Mouse (Mus musculus): ENCODE results near the gene Asb2. TPM values are rescaled to one million over a fixed set of nuclear protein-coding genes. Genes with fewer than 3 reads are reported as not detected.
A peak's percentile ranks its signal among the peaks of the same experiment; 100 is the strongest.

The Asb2 gene
- 100 to 1,000 TPM; 128 to 151 TPM for total RNA-seq (2021)
- long read RNA-seq, experiment 1, transcript Asb2-201 (10 exons, 2,690 nt), result major isoform, 226 of 305 reads
- long read RNA-seq, experiment 1, transcript Asb2-204 (8 exons, 2,283 nt), result minor isoform, 9 of 305 reads
- long read RNA-seq, experiment 1, partial matches to known transcripts, result 33 of 305 reads
- long read RNA-seq, experiment 1, other reads (novel, unspliced or antisense), result 36 of 305 reads
- long read RNA-seq, experiment 2, transcript Asb2-201 (10 exons, 2,690 nt), result major isoform, 308 of 407 reads
- long read RNA-seq, experiment 2, transcript Asb2-204 (8 exons, 2,283 nt), result minor isoform, 5 of 407 reads
- long read RNA-seq, experiment 2, partial matches to known transcripts, result 45 of 407 reads
- long read RNA-seq, experiment 2, other reads (novel, unspliced or antisense), result 47 of 407 reads

DNA sequence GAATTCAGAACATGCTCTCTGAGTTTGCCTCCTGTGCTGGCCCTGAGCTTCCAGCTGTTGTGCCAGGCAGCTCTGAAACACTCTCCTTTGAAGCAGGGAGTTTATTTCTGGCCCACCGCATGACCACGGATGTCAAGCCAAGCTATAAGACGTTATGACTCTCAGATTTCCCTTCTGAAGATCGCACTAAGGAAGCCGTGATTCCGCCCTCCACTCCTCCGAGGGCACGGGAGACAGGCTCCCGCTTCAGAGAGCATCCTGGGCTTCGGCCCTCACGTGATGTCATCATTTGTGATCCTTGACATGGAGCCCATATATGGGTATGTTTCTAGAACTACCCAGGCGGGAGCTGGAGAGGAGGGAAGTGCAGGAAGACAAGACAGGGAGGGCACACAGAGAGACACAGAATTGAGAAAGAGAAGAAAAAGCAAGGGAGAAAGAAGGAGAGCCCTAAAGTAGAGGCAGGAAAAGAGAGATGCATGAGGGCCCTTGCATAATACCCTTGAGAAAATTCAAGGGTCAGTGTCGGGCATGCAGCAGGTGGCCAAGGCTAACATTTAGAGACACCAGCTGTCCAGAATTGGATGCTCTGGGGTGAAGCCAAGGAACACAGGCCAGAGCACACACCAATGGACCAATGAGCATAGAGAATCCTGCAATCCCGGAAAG lies at the start of gene Asb2:
Gene Asb2, minus strand, starts transcription at position 256 of the 669 bp plus-strand sequence.
- DNase-seq (ENCODE audit: low spot score in 2 of 2), result no peak

DNA sequence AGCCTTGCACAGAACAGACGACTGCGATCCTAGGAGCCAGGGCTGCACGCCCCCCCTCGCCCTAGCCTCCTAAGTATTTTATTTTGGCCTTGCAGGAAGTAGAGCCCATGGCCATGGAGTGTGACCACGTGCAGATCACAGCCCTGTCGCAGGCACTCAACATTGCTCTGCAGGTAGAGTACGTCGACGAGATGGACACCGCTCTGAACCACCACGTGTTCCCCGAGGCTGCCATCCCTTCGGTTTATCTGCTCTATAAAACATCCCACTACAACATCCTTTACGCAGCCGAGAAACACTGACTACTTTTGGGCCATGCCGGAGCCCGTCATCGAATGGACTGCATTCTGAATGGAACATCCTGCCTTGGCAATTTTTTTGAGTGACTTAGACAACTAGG lies 48.3 kb upstream of the Asb2 start:
- no peak for DNase-seq (ENCODE audit: low spot score in 2 of 2)

- DNase-seq (ENCODE audit: low spot score in 2 of 2), result no peak
Observed at GRCm38 (mm10) chr12:103396751-103397150, 41.0 kb upstream of the Asb2 start.

- no peak for DNase-seq (ENCODE audit: low spot score in 2 of 2)
Observed at GRCm38 (mm10) chr12:103395486-103396275, 39.9 kb upstream of the Asb2 start.

DNA sequence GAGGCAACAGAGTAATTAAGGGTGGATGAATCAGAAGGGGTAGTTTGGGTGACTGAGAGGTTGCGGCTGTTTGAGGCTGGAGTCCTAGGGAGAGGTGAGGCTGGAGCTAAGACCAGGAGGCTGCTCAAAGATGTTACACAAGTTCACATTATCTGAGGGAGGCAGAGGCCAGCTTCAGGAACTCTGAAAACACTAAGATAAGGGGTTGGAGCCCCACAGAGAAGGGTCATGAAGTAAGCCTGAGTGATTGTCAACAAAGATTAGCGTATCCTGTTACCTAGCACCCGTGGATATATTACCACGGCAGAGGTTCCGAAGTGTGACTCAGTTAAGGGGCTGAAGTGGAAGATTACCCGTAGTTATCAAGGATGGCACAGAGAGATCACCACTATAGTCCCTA lies 37.7 kb upstream of the Asb2 start:
- DNase-seq (ENCODE audit: low spot score in 2 of 2), result no peak

- DNase-seq (ENCODE audit: low spot score in 2 of 2), result no peak
Observed at GRCm38 (mm10) chr12:103391098-103391497, 35.3 kb upstream of the Asb2 start.

DNA sequence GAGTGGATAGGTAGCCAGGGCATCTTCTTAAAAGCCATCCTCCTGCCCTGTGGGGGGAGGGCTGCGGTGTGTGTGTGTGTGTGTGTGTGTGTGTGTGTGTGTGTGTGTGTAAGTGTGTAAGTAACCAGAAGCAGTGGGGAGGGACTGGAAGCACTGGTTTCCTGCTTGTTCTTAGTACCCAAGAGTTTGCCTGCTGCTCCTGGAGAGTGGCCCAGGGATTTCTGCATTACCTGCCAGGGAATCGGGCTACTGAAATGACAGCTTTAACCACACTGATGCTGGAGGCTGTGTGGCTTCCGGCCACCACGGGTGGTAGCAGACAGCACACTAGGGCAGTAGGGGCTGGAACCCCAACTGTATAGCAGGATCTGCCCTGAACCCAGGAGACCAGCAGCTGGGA lies 34.2 kb upstream of the Asb2 start:
- no peak for DNase-seq (ENCODE audit: low spot score in 2 of 2)

DNA sequence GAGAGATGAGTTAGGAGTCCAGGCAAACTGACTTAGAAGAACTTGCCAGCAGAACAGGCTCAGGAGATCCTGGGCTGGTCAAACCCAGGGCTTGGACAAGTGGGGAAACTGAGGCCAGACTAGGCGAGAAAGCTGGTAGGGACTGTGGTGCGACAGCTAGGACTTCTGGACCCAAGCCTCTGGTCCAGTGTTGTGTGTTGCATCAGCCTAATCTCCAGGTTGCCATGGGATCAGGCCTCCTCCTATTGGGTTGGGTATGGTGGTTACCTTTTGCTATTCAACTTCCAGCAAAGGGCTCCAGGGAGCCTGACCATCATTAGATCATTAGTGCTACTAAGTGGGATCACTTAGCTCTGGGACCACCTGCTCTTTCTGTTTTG lies 33.5 kb upstream of the Asb2 start:
- no peak for DNase-seq (ENCODE audit: low spot score in 2 of 2)

DNA sequence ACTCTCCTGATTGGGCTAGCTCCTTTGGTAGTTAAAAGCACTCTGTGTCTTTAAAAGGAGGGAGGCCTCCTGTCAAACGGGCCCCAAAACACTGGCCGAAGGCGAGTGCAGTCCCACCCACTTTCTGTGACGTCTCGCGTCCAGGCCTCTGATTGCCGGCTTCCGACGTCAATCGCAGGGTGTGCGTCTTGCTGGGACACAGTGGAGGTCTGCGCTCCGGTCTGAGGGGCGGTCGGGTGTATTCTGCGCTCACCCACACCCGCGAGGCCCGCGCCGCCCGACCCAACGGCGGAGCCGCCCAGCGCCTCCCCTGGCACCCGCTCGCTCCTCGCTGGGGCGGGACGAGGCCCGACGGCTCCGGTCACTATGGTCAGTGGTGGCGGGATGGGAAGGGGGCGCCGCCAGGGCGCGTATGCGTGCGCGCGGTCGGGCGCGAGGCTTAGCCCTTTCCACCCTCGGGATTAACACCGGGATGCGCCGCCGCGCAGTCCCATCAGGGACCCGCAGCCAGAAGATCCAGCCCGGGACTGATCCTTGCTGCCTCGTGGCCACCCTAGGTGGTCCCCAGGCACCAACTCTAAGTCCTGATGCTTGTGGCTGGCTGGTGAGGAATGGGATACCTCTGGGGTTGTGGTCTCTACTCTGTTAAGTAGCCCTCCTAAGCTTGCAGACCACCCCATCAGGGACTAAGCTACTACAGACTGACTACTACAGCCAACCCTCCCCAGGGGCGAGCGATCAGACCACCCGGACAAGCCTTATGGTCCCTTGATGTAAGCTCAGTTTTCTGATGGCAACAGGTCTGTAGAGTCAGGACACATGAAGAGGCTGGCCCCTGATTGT lies 32.9 kb upstream of the Asb2 start, which contains the start of gene Otub2:
Gene Otub2, plus strand, starts transcription at position 178 of the 843 bp plus-strand sequence.
- DNase-seq (ENCODE audit: low spot score in 2 of 2), result peak; percentile 89 to 95

DNA sequence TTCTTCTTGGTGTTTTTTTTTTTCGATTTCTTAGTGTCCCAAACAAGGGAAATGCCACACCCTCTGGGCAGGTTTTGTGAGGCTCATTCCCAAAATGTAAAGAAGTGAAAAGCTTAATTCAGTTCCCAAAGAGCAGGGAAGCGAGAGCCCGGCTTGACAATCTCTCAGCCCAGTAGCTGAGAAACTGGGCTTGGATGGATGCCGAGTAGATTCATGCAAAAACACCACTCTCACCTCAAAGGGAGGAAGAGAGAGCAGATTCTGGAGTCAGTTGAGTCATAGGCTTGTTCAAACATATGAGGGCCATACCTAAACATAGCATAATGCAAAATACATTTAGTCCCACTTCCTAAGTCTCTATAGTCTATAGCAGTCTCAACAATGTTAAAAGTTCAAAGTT lies 24.4 kb upstream of the Asb2 start:
- DNase-seq (ENCODE audit: low spot score in 2 of 2), result no peak

DNA sequence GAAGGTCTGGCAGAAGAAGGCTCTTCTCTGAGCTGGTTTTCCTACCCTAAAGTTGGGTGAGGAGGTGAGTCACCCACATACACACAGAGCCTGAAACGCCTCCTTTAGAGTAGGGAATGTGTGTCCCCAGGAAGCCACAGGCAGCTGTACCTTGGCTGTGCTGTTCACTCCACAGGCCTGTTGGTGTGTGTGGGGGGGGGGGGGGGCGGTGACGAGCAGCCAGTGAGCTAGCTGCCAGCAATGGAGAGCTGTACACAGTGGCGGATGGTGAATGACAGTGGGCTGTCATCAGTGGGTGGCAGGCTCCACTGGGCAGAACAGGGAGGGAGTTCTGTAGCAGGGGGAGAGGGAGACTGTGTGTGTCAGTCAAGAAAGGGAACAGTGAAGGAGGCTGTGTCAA lies 21.0 kb upstream of the Asb2 start:
- no peak for DNase-seq (ENCODE audit: low spot score in 2 of 2)

- DNase-seq (ENCODE audit: low spot score in 2 of 2), result no peak
Observed at GRCm38 (mm10) chr12:103376124-103376523, 20.3 kb upstream of the Asb2 start.

DNA sequence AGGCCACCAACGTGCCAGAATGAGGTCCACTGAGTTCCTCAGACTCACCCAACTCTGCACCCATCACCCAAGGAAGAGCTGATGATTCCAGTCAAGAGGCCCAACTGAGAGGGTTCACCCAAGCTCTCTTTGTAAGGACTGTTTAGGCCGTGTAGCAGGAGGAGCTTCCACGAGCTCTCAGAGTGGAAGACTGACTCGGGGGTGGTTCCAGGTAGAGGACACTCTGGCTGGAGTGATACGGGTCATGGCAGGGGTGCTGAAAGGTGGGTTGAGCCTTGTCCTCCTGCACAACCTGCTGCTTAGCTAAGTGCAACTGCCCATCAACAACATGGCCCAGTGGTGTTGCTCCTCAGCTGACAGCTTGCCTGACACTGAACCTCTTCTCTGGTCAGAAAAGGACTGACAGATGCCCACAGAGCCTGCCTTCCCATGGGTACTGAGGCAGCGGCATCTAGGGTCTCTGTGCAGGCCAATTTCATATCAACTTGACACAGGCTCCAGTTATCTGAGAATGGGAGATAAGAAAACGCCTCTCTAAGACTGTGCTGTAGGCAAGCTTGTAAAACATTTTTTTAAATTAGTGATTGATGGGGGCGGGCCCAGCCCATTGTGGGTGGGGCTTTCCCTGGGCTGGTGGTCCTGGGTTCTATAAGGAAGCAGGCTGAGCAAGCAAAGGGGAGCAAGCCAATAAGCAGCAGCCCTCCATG lies 17.9 kb upstream of the Asb2 start:
- DNase-seq (ENCODE audit: low spot score in 2 of 2), result no peak

DNA sequence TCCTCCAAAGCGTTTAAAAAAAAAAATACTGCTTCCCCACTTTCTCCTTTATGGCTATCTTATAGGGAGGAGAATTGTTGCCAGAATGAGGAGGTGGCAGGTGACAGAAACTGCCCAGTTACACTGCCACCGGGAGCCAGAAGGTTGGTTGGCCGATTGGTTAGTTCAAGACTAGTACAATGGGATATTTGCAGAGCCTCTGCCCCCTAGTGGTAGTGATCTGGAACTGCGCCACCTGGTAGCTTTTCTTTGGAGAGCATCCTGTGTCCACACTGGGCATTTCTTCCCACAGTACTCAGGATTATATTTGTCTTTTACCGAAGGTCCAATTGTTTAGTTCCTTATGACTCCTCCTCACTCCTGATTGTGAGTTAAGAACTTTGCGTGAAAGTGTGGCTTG lies 15.9 kb upstream of the Asb2 start:
- DNase-seq (ENCODE audit: low spot score in 2 of 2), result peak in 1 of 2 experiments; percentile 52

GRCm38 (mm10) chr12:103370861-103371260 lies 15.1 kb upstream of the Asb2 start:
- no peak for DNase-seq (ENCODE audit: low spot score in 2 of 2)

DNA sequence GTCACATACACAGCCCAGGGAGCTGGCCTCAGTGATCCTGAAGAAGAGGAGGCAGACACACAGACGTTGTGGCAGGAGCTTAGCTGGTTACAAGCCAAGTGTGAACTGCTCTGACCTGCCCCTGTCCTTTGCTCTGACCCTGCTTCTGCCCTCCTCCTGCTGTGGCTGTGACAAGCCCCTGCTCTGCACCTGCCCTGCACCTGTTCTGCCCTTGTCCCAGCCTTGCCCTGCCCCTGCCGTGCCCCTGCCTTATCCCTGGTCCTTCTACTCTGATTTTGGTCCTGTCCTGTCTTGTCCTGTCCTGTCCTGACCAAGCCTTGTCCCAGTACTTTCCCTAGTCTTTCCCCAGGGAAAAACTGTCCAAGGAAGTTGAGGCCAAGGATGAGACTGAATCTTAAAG lies 13.0 kb upstream of the Asb2 start:
- DNase-seq (ENCODE audit: low spot score in 2 of 2), result no peak

DNA sequence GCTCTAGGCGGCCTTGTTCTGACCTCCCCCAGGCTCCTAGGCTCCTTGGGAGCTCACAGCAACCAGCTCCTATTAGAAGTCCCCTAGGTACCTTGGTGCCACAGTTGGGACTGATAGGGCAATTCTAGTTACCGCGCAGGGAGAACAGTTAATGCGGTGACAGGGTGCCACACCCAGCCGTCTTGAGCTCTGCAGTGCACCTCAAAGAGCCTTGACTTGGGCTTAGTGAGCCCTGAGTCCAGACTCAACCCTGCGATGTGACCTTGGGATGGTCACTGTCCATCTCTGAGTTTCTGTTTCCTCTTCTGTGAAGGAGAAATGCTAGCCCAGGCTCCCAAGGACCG lies 12.5 kb upstream of the Asb2 start:
- no peak for DNase-seq (ENCODE audit: low spot score in 2 of 2)

- peak; percentile 64 to 78 for DNase-seq (ENCODE audit: low spot score in 2 of 2)
Observed at GRCm38 (mm10) chr12:103367620-103368325, 12.0 kb upstream of the Asb2 start.

GRCm38 (mm10) chr12:103367171-103367570 lies 11.4 kb upstream of the Asb2 start:
- DNase-seq (ENCODE audit: low spot score in 2 of 2), result no peak

- DNase-seq (ENCODE audit: low spot score in 2 of 2), result no peak
Observed at GRCm38 (mm10) chr12:103362336-103362735, 6.5 kb upstream of the Asb2 start.
